Mouse (Mus musculus) kidney, postnatal 14 days (tissue): ENCODE data around the gene Golm1.

Source experiments
- DNase-seq: peaks from one replicate; pipeline ENCODE4 v3.0.0; 2022; ENCODE audit warnings: mixed read lengths

Gene Golm1

GRCm38 (mm10) chr13:59584947-59585647 lies 90.5 kb downstream of the Golm1 start, which contains the start of the genes Agtpbp1 and Naa35:
Gene Agtpbp1 (minus strand): TSS chr13:59585227.
Gene Naa35 (plus strand): TSS chr13:59585259.
- DNase-seq: peak; percentile 100
